8 mouse cellular contexts compared by ENCODE assay signal in the genomic region with DNA sequence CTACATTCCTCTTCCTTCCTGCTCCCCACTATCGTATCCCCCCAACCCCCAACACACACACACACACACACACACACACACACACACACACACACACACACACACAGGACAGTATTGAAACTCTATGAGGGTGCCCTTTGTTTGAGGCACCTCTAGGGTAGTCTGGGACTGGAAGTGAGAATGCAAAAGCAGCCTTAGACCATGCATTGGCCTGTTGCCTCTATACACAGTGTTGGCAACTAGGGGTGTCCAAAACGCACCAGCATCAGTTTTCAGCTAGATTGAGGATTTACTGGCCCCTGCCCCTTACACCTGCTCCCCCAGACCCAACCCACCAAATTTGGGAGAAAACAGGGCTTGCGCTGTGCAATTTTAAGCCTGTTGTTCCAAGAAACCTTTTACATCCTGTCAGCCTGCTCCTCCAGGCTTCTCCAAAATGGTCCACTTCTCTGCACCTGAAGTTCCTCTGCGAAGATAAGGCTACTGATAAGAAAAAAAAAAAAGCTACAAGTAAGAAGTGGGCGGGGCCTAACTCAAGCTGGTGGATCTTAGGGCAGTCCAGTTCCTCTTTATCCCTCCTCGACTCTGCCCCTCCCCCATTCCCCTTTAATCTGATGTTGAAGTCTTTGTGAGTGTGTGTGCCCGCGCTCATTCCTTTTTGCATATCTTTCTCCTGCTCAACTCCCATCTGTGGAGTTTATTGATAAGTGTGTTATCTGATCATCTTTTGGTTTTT. TPM values are rescaled to one million over a fixed set of nuclear protein-coding genes. Genes with fewer than 3 reads are reported as not detected.
DNase-seq lines count a peak whose midpoint lies in the region; ATAC-seq and TF ChIP-seq lines count a peak whose summit lies in the region.

No protein-coding gene starts in this region.

- peak overlapping the region; percentile 75 for H3K4me2 ChIP-seq in heart, embryonic 14.5 days (ENCODE audit: low read length)
- peak overlapping the region; percentile 72 for H3K4me2 ChIP-seq in limb, embryonic 13.5 days (replicated peaks)
- H3K4me2 ChIP-seq in midbrain, embryonic 15.5 days, result peak overlapping the region; percentile 69

- no peaks in the 10 kb centered on the region for H3K9me3 ChIP-seq in heart, embryonic 14.5 days (ENCODE audit: control insufficient read depth, low read length)
- no peaks in the 10 kb centered on the region for H3K9me3 ChIP-seq in limb, embryonic 13.5 days
- no peaks in the 10 kb centered on the region for H3K9me3 ChIP-seq in midbrain, embryonic 15.5 days

- peaks cover 5 to 6% of the 10 kb centered on the region in 2 experiments; a peak in 3 of 4 replicates for H3K4me1 ChIP-seq in heart, embryonic 14.5 days (ENCODE audit: control insufficient read depth in 2 of 2, insufficient read depth in 2 of 2, low read length in 2 of 2)
- no peaks in the 10 kb centered on the region for H3K4me1 ChIP-seq in limb, embryonic 13.5 days
- H3K4me1 ChIP-seq in midbrain, embryonic 15.5 days, result peaks cover 4% of the 10 kb centered on the region; the same call in 1 of the 2 replicates

- 36% methylated on average over 8 of the region's 8 CpGs for WGBS in heart, embryonic 14.5 days
- 38% methylated on average over 7 of the region's 8 CpGs for WGBS in limb, embryonic 13.5 days
- 24% methylated on average over 8 of the region's 8 CpGs for WGBS in midbrain, embryonic 15.5 days

- H3K4me3 ChIP-seq in left cerebral cortex, adult 2 months, result peak overlapping the region; percentile 60
- H3K4me3 ChIP-seq in heart, embryonic 14.5 days (ENCODE audit: control insufficient read depth in 1 of 2, insufficient read depth in 1 of 2, low read depth in 1 of 2, low read length in 2 of 2), result peak overlapping the region; percentile 57 to 60; a peak in 3 of 4 replicates
- H3K4me3 ChIP-seq in limb, embryonic 13.5 days, result peak overlapping the region; percentile 49
- peak overlapping the region; percentile 58 for H3K4me3 ChIP-seq in midbrain, embryonic 15.5 days

- 0 out of 2 replicates have a peak, but pooled peaks have one; percentile 27 for ATAC-seq in heart, embryonic 14.5 days (ENCODE audit: insufficient number of reproducible peaks, insufficient read depth, low FRiP score, low read depth)
- no peak for ATAC-seq in limb, embryonic 13.5 days (ENCODE audit: low FRiP score, low read depth)
- peak; percentile 49 for ATAC-seq in midbrain, embryonic 15.5 days (replicated peaks)
- no peak for ATAC-seq in erythroid progenitor cell, adult 5-6 weeks (replicated peaks; ENCODE audit: low FRiP score, poor library complexity, severe bottlenecking)

- no peak overlapping the region for H3K27ac ChIP-seq in left cerebral cortex, adult 2 months
- H3K27ac ChIP-seq in heart, embryonic 14.5 days (replicated peaks in 1 of 2; ENCODE audit: control insufficient read depth in 1 of 2, insufficient read depth in 1 of 2, low read depth in 2 of 2, low read length in 2 of 2), result peak overlapping the region in 1 of 2 experiments; percentile 50; a peak in 1 of 4 replicates
- H3K27ac ChIP-seq in limb, embryonic 13.5 days, result no peak overlapping the region
- H3K27ac ChIP-seq in midbrain, embryonic 15.5 days, result peak overlapping the region; percentile 82

- H3K27me3 ChIP-seq in heart, embryonic 14.5 days (ENCODE audit: control insufficient read depth, insufficient read depth, low read length), result peaks cover 5% of the 10 kb centered on the region
- H3K27me3 ChIP-seq in limb, embryonic 13.5 days, result peaks cover 69% of the 10 kb centered on the region
- H3K27me3 ChIP-seq in midbrain, embryonic 15.5 days (replicated peaks), result peaks cover 4% of the 10 kb centered on the region; the same call in 1 of the 2 replicates

- intact Hi-C loops in left cerebral cortex, adult 2 months (cut with DNase I), result loop anchor here (1.0 to 5.0 kb wide), 5 partner anchors 80 to 690 kb away; no protein-coding TSS in a partner anchor
- intact Hi-C loops in left cerebral cortex, postnatal 36 days (cut with DNase I), result loop anchor here (5.0 kb wide), 4 partner anchors 160 to 470 kb away; no protein-coding TSS in a partner anchor

- TF ChIP-seq CTCF in left cerebral cortex, adult 2 months (IDR thresholded peaks at IDR 0.05), result no peak

- H3K9ac ChIP-seq in heart, embryonic 14.5 days (ENCODE audit: low read length), result peak overlapping the region; percentile 74; the same call in 1 of the 2 replicates
- H3K9ac ChIP-seq in limb, embryonic 13.5 days, result no peak overlapping the region
- no peak overlapping the region for H3K9ac ChIP-seq in midbrain, embryonic 15.5 days

- DNase-seq in left cerebral cortex, adult 2 months (ENCODE audit: extremely low spot score in 1 of 2, low spot score in 2 of 2), result no peak
- DNase-seq in left cerebral cortex, postnatal 36 days (ENCODE audit: low spot score in 2 of 2), result no peak
- peak; percentile 19 to 28 for DNase-seq in cerebellum, postnatal 36 days
- DNase-seq in T-cell, adult 2 months (ENCODE audit: low spot score), result no peak

- H3K36me3 ChIP-seq in heart, embryonic 14.5 days (ENCODE audit: control insufficient read depth, insufficient read depth, low read length), result no peaks in the 10 kb centered on the region
- H3K36me3 ChIP-seq in limb, embryonic 13.5 days, result no peaks in the 10 kb centered on the region
- no peaks in the 10 kb centered on the region for H3K36me3 ChIP-seq in midbrain, embryonic 15.5 days (replicated peaks)

RNA-seq across cellular contexts. Expression of a gene that starts 2.6 kb away (rescaled TPM):
- 10 to 100 TPM; 35.2 to 39.5 TPM for total RNA-seq in left cerebral cortex, adult 2 months (2021)
- total RNA-seq in left cerebral cortex, postnatal 36 days (2021), result 10 to 100 TPM; 27.2 to 35.8 TPM
- 6.9 and 7.4 TPM in 2 replicates for polyA plus RNA-seq in heart, embryonic 14.5 days (2014; fragmentation: Nextera tagmentation; extraction: Ambion mirVana)
- 1.2 and 2.0 TPM in 2 replicates for polyA plus RNA-seq in limb, embryonic 13.5 days (2015; fragmentation: Nextera tagmentation; extraction: Ambion mirVana)
- 5.4 and 5.6 TPM in 2 replicates for polyA plus RNA-seq in midbrain, embryonic 15.5 days (2015; fragmentation: Nextera tagmentation; extraction: Ambion mirVana)
- 1.4 TPM in 1 of 2 replicates, not detected in the other for total RNA-seq in erythroid progenitor cell, adult 5-6 weeks (2015; ENCODE audit: low replicate concordance)
- not detected in 2 replicates for total RNA-seq in erythroid progenitor cell, adult 5-6 weeks (2017; ENCODE audit: low replicate concordance)

Comparison
In these comparisons a context has a peak if more than half of its experiments do, and no peak if none do; other contexts are left out.
1. DNase-seq: peak in cerebellum, postnatal 36 days (2 of 2); none in left cerebral cortex, adult 2 months (0 of 2), left cerebral cortex, postnatal 36 days (0 of 2) and T-cell, adult 2 months (single experiment).
2. ATAC-seq: peak in heart, embryonic 14.5 days (single experiment) and midbrain, embryonic 15.5 days (single experiment); none in limb, embryonic 13.5 days (single experiment) and erythroid progenitor cell, adult 5-6 weeks (single experiment).
3. RNA of a gene that starts 2.6 kb away (total RNA-seq): 35.2 to 39.5 TPM in left cerebral cortex, adult 2 months and 27.2 to 35.8 TPM in left cerebral cortex, postnatal 36 days; 1.4 TPM in erythroid progenitor cell, adult 5-6 weeks; every median in the first group is over 10 times any median in the second.
4. Peak in every context shown above with its lines, with median percentiles within 50 percentile points of each other: H3K4me3 ChIP-seq and H3K4me2 ChIP-seq.